Mouse (Mus musculus) left cerebral cortex, postnatal 4 days (tissue): ENCODE results near the gene Ccdc134. TPM values are rescaled to one million over a fixed set of nuclear protein-coding genes. Genes with fewer than 3 reads are reported as not detected.

Experiments used
- DNase-seq: peaks from one replicate; pipeline ENCODE4 v3.0.0-alpha.2; 2022
- intact Hi-C: fragments of 180-260 bp; cut with DNase I; formaldehyde crosslinking; loops from one replicate; pipeline ENCODE4 v1.15.1; 2025
- total RNA-seq, 2 experiments: library from RNA; stranded (reverse); gene quantifications; 2 replicates each; pipeline ENCODE4 v1.2.3; 2021

Gene Ccdc134
- total RNA-seq, 2 experiments from 2014 or later, result 11.3 to 12.4 TPM

DNA sequence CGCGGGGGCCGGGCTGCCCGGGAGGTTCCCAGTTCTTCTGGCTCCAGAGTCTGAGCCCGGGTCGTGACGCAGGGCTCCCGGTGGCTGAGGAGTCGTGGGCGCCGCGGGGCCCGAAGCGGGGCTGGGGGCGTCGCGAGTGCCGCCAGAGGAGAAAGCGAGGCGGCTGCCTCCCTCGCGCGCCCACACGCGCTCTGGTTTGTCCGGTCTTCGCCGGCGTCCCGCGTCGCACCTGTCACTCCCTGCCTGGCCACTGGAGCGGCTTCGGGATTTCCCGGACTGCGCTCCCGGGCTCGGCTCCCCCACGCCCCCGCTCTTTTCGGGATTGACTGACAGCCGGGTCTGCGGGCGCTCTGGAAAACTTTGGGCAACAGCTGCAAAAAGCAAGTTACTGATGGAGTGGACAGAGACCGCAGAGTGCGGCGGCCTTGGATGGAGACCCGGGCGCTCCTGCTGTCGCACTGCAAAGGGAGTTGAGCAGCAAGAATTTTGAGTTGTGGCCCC lies 19.9 kb downstream of the Ccdc134 start:
- peak; percentile 68 for DNase-seq
- intact Hi-C loops, result no loop called here

GRCm38 (mm10) chr15:82148510-82148911 lies 20.8 kb downstream of the Ccdc134 start:
- intact Hi-C loops, result no loop called here
- no peak for DNase-seq

DNA sequence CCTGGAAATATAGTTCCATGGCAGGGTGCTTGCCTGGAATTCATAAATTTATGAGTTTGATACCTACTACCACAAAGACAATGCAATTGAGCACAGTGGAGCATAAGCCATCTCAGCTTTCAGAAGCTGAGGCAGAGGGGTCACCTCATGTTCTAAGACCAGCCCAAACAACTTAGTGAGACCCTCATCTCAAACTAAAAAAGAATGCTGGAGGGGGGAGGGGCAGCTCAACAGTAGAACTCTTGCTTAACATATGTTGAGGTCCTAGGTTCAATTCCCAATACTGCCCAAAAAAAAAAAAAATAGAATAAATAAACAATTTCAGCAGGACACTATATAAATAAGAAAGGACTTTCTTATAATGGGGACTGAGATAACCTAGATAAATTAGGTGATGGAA lies 22.3 kb downstream of the Ccdc134 start:
- no peak for DNase-seq
- intact Hi-C loops, result no loop called here

GRCm38 (mm10) chr15:82151176-82151575 lies 23.5 kb downstream of the Ccdc134 start:
- intact Hi-C loops, result no loop called here
- DNase-seq, result no peak

DNA sequence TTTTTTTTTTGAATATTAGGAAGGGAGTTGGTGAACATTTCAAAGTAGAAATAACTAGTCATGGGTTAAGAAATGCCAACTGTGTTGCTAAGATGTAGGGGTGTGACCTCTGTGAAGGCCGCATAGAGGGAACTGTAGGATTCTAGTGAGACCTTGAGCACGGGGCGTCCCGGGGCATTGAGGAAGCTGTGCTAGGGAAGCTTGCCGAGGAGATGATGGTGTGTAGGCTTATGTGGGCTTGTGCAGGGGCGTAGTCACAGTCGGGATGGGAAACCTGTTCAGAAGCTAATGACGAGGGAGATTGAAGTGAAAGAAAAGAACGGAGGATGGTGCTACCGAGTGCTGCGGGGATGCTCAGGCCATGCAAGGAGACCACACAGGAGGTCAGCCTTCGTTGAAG lies 24.3 kb downstream of the Ccdc134 start:
- intact Hi-C loops, result no loop called here
- DNase-seq, result no peak

GRCm38 (mm10) chr15:82152435-82152834 lies 24.7 kb downstream of the Ccdc134 start:
- DNase-seq, result no peak
- intact Hi-C loops, result no loop called here

GRCm38 (mm10) chr15:82156298-82156697 lies 28.6 kb downstream of the Ccdc134 start:
- intact Hi-C loops, result no loop called here
- no peak for DNase-seq

DNA sequence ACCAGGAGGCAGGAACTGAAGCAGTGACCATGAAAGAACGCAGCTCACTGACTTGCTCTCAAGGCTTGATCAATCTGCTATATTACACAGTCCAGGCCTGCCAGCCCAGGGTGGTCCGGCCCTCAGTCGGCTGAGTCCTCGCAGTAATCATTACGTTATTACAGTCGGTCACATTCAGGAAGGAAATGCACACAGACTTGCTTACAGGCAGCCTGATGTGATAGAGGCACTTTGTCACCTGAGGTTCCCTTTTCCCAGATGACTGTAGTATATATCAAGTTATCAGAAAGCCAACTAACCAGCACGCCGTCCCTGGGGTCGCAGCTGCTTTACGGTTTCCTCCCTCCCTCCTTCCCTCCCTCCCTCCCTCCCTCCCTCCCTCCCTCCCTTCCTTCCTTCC lies 29.2 kb downstream of the Ccdc134 start:
- intact Hi-C loops, result no loop called here
- DNase-seq, result no peak

DNA sequence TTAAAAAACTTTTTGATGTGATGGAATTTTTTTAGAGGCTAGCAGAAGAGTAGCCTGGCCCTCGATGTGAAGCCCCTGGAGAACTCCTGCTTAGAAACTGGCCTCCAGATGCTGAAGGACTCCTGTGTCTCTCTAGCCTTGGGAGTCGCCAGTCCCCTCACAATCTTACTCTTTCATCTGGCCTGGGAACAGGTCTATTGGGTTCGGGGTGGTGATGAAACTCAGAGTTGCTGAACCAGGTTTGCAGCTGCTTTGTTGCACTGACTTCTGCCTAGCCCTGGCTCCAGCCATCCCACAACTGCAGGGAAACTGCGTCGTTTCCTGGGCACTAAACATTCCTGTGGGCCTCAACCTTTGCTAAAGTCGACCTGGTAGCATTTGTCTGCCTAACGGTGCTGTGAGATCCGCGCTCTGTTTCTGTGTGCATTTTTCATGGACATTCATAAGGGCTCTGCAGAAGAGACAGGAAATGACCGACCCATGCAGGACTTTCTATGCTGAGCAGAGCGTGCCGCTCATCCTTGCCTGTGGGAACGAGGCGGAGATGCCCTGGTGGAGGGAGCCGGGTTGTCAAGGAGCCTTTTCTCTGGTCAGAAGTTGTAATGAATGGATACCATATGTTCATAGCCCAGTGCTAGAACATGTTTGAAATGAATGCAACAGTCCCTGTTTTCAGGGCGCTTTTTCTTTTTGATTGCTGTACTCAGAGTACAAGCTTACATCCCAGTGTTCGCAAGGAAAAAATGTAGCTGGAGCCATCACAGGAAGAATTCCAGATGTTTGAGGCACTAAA lies 30.7 kb downstream of the Ccdc134 start:
- intact Hi-C loops, result no loop called here
- no peak for DNase-seq

GRCm38 (mm10) chr15:82159471-82159870 lies 31.7 kb downstream of the Ccdc134 start:
- DNase-seq, result no peak
- intact Hi-C loops, result no loop called here

GRCm38 (mm10) chr15:82160731-82161640 lies 33.3 kb downstream of the Ccdc134 start:
- intact Hi-C loops, result no loop called here

GRCm38 (mm10) chr15:82161965-82162600 lies 34.4 kb downstream of the Ccdc134 start:
- intact Hi-C loops, result no loop called here
- DNase-seq, result no peak

More at GRCm38 (mm10) chr15:82160731-82161640, 33.3 kb downstream of the Ccdc134 start:
- DNase-seq, result no peak

DNA sequence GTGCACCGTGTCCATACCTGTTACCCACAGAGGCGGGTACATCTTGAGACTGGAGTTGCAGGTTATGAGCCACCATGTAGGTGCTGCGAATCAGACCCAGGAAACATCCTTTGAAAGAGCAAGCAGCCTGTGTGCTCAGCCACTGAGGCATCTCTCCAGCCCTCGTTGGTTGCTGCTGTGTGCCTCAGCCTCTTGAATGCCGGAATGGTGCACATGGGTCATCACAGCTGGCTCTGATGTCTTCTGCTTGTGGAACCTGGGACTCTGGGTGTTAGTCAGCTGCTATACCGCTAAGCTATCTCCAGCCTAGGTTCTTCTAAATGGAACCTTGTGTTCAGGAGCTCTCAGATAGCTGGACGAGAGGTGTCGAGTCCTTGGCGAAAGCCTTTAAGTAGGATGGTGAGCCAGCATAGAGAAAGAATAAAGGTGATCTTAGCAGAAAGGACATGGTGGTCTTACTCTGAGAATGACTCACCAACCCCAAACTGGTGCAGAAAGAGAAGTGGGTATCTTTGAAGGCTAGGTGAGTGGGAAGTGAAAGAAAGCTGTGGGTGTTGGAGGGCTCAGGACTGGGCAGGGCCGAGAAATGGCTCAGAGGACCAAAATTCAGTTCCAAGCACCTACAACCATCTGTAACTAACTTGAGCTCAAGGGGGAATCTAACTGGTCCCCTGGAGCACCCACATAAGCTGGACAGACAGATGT lies 35.8 kb downstream of the Ccdc134 start:
- no peak for DNase-seq
- intact Hi-C loops, result no loop called here

DNA sequence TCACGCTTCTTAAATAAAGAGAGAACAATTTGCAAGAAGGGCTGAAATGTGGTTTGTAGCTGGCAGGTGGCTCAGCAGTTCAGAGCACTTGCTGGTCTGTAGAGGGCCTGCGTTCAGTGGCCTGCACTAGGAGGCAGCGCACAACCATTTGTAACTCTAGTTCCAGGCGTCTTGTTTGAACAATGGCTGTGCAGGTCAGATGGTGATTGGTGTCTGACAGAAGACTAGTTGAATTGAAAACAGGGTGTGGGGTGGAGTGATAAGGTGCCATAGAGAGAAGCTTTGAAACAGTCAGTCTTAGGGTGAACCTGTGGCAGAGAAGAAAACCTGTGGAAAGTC lies 36.3 kb downstream of the Ccdc134 start:
- DNase-seq, result no peak
- intact Hi-C loops, result no loop called here

GRCm38 (mm10) chr15:82164496-82164895 lies 36.8 kb downstream of the Ccdc134 start:
- DNase-seq, result no peak
- intact Hi-C loops, result no loop called here

- DNase-seq, result peak; percentile 84
- intact Hi-C loops, result no loop called here
Measured at GRCm38 (mm10) chr15:82165332-82166239, 37.9 kb downstream of the Ccdc134 start.

DNA sequence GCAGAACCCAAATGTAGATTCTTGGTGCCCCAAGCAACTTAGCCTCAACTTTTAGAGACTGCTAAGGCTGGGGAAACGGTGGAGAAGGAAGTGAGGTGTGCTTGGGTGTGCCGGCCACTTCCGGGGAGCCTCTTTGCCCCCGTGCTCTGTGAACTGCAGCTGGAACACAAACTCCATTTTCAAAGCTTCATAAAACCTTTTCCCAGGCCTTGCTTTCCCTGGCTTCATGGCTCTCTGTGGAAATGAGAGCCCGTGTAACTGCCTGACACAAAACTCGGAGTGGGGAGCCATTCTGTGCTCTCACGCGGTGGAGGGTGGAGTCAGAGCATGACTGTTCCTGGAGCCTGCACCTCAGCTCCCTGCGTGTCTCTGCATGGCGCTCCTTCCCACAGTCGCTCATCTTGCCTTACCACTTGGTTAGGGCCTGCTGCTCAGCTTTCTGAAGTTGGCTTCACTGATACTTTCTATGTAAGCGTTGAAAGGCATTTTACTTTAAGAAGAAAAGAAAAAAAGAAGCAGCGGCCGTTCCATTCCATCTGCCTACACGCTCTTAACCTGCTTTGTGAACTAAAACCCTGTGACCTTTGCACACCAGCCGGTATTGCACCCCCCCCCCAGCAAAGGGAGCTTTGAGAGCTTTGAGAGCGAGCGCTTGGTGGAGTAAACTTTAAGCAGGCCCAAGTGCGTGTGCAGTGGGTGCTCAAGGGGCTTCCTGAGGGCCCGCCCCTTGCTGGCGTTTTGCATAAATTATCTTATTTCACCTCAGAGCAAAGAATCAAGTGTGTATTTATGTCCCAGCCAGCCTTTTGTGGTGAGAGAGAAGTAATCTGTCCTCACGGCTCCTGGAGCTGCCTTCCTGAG lies 38.7 kb downstream of the Ccdc134 start:
- DNase-seq, result no peak
- intact Hi-C loops, result no loop called here
